Mouse (Mus musculus): ENCODE results near the gene Efemp2.

DNA sequence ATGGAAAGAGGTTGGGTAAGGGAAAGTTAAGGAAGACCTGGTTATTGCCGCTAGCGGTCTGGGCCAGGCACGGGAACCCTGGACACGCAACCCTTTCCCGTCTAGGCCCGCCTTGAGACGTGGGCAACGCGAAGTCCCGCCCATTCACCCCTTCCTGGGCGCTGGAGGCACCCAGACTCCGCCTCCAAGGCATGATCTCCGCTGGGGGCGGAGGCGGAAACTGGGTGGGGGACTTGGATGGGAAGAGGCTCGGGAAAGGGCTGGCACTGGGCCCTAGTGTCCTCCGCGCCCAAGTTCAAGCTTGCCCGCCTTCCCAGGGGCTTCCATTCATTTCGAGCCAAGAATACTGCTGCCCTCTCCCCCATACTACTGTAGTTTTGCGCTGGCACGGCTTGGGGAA lies at the start of gene Efemp2:
- TF ChIP-seq POLR2A (IDR thresholded peaks at IDR 0.05; ENCODE audit: insufficient read length, low read depth) = peak; percentile 78
- TF ChIP-seq POLR2AphosphoS2 (IDR thresholded peaks at IDR 0.05; ENCODE audit: insufficient read length, low read depth) = peak; percentile 90
- no peak for TF ChIP-seq MAX (IDR thresholded peaks at IDR 0.05; ENCODE audit: low read depth)
- peak in 1 of 3 experiments; percentile 20 for TF ChIP-seq MYOG (IDR thresholded peaks at IDR 0.05; ENCODE audit: control insufficient read depth in 1 of 3, insufficient read depth in 1 of 3, insufficient read length in 2 of 3, low read depth in 2 of 3)
- TF ChIP-seq TCF3 (IDR thresholded peaks at IDR 0.05; ENCODE audit: insufficient read length, low read depth) = no peak

Data from myocyte (in vitro differentiated cells).